Mouse (Mus musculus): ENCODE data around the gene Defa17. TPM values are rescaled to one million over a fixed set of nuclear protein-coding genes. Genes with fewer than 3 reads are reported as not detected.

Defa17 gene
- total RNA-seq (2023) = not detected

DNA sequence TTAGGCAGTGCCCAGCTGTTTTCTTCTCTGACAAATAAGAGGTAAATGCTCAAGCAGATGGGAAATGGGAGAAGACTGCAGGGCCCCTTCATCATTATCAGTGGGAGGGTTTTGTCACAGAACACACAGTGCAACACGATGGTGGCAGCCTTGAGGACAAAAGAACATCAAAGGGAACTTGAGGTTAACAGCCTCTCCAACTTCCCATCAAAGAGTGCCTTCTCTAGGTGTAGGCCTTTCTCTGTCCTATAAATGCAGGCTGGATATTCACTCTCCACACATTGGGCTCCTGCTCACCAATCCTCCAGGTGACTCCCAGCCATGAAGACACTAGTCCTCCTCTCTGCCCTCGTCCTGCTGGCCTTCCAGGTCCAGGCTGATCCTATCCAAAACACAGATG lies at the start of gene Defa17:
Gene Defa17, plus strand, starts transcription at position 301 of the 400 bp plus-strand sequence.

DNA sequence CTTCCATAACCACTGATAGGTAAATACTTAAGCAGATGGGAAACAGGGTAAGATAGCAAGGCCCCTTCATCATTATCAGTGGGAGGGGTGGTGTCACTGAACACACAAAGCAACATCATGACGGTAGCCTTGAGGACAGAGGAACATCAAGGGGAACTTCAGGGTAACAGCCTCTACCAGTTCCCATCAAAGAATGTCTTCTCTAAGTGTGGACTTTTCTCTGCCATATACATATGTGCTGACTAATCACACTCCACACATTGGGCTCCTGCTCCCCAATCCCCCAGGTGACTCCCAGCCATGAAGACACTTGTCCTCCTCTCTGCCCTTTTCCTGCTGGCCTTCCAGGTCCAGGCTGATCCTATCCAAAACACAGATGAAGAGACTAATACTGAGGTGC lies 37.7 kb upstream of the Defa17 start, which contains the start of gene Defa26:
Gene Defa26, plus strand, starts transcription at position 301 of the 400 bp plus-strand sequence.

DNA sequence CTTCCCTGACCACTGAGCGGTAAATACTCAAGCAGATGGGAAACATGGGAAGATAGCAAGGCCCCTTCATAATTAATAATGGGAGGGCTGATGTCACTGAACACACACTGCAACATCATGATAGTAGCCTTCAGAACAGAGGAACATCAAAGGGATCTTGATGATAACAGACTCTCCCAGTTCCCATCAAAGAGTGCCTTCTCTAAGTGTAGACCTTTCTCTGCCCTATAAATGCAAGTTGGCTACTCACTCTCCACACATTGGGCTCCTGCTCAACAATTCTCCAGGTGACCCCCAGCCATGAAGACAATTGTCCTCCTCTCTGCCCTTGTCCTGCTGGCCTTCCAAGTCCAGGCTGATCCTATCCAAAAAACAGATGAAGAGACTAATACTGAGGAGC lies 9.9 kb downstream of the Defa17 start, which contains the start of gene Defa34:
Gene Defa34, plus strand, starts transcription at position 301 of the 400 bp plus-strand sequence.

DNA sequence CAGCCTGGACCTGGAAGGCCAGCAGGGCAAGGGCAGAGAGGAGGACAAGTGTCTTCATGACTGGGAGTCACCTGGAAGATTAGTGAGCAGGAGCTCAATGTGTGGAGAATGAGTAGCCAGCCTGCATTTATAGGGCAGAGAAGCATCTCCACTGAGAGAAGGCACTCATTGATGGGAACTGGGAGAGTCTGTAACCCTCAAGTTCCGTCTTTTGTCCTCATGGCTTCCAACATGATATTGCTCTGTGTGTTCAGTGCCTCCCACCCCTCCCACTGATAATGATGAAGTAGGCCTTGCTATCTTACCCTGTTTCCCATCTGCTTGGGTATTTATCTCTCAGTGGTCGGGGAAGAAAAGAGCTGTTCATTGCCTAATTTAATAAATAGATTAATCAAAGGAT lies 48.0 kb downstream of the Defa17 start, which contains the start of gene AY761184:
Gene AY761184, minus strand, starts transcription at position 101 of the 400 bp plus-strand sequence.

Other genes starting within 250 kb of the Defa17 start
- not detected for gene Defa36, start 228.4 kb upstream of the Defa17 start, total RNA-seq (2023)
- not detected for gene Gm7849, start 199.2 kb upstream of the Defa17 start, total RNA-seq (2023)
- gene Defa20, start 146.5 kb upstream of the Defa17 start, total RNA-seq (2023) = not detected
- gene Defa32, start 126.7 kb upstream of the Defa17 start, total RNA-seq (2023) = not detected
- gene Defa37, start 90.4 kb upstream of the Defa17 start, total RNA-seq (2023) = not detected
- not detected for gene Defa28, start 72.8 kb upstream of the Defa17 start, total RNA-seq (2023)
- gene Gm7861, start 61.3 kb upstream of the Defa17 start, total RNA-seq (2023) = not detected
- gene Defa26, start 37.6 kb upstream of the Defa17 start, total RNA-seq (2023) = not detected
- not detected for gene Defa34, start 10.0 kb downstream of the Defa17 start, total RNA-seq (2023)
- gene AY761184, start 47.9 kb downstream of the Defa17 start, total RNA-seq (2023) = not detected
- not detected for gene Defa24, start 78.7 kb downstream of the Defa17 start, total RNA-seq (2023)
- not detected for gene Defb50, start 167.8 kb downstream of the Defa17 start, total RNA-seq (2023)
- not detected for gene Defb2, start 184.1 kb downstream of the Defa17 start, total RNA-seq (2023)
- not detected for gene Defb10, start 203.1 kb downstream of the Defa17 start, total RNA-seq (2023)
- not detected for gene Defb9, start 229.6 kb downstream of the Defa17 start, total RNA-seq (2023)

Measured in monocyte, adult 59 days (primary cell).